Mouse (Mus musculus) right cerebral cortex, postnatal 4 days (tissue): ENCODE measurements at regions not wholly inside any gene's neighbourhood (a gene's known extent, or its start where the extent isn't known, plus 50 kb on each side); places are given as distances from the start of the nearest gene placed in this dataset.

Source experiments
- DNase-seq: peaks from one replicate; pipeline ENCODE4 v3.0.0-alpha.2; 2022

DNA sequence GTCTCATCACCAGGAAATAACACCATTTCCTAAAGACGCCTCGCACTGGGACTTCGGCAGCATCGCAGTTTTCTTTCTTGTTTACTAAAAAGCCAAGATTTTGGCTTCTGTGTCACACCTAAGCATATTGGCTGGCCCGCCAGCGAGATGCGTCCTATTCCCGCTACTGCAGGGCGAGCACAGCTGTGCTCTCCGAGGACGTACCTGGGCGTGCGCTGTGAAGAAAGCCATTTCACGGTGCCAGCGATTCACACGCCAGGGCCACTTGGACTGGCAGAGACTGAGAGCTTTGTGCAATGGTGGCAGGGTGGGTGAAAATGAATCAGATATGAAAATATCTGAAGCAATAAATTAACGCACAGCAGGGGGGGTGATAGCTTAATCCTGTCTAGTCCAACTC lies 310.1 kb upstream of the Mgmt start:
- DNase-seq, result no peak

DNA sequence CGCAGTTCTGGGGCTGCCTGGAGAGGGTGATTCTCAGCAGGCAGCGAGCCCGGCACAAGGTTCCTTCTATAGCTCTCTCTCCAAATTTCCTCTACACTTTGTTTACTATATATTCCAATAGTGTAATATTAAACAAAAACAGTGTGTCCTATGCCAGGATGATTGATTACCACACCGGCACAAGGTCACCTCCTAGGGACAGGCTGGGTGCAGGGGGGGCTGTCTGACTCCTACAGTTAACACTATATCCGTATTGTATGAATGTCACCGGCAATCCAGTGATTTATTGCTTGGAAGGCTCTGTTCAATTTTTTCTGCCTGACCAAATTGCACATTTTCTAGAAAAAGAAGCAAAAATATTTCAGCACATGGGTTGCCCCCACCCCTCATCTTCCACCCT lies 305.9 kb upstream of the Mgmt start:
- no peak for DNase-seq

DNA sequence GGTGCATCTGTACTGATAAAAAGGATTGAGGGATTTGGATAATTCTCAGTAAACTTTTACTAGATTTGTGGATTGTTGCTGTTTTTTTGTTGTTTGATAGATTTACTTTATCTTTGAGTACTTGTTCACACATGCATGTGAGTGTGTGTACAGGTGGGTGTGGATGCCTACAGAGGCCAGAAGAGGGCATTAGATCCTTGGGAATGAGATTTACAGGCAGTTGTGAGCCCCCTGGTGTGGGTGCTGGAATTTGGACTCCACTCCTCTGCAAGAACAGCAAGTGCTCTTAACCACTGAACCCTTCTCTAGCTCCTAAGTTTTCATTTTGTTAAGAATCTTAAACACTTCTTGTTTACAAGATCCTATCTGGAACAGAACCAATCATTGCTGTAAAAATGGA lies 303.5 kb upstream of the Mgmt start:
- DNase-seq, result no peak

DNA sequence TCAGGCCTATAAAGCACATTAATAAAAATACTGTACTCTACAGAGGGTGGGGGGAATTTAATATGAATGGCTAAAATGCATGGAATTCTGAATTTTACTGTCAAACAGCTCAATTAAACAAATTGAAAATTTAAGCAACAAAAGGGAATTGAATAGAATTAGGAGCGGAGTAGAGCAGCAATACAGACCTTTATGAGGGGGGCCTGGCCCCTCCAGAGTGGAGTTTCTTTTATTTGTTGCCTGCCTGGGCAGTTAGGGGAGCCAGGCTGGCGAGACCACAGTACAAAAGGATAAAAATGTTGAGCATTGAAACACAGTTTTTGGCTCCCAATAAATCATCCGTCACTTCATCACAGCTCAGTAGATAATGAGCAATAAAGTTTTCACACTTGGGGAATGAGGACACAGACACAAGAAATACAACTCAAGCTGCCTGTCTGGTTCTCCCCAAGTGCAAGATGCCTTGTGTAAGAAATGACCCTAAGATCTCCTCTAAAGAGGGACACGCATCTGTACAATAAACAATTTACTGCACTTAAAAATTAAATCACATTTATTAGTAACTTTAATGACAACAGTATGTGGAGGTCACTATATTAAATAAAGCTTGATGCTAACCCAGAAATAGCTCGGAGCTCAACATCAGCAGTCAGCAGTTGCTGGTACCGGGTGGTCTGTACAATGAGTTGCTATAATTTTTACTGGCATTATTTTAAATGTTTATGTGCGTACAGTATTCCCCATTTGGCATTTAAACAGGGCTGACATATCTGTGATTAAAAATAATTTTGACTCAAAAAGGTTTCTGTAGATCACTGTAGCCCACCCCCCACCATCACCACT lies 286.9 kb upstream of the Mgmt start:
- DNase-seq, result no peak

DNA sequence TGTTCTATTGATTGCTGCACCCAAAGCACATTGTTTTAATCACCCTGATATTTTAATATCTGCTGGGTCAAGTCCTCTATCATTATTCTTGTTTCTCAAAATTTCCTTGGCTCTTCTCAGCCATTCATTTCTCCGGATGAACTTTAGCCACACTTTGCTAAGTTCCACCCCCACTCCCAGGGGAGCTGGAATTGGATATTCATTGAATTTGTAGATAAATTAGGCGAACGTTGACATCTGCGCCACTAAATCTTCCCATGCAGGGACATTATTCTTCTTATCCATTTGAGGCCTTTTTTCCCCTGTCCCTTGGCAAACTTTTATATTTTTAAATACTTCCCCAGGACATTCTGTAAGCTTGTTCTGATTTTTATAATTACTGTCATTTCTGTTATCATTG lies 280.9 kb upstream of the Mgmt start:
- no peak for DNase-seq

DNA sequence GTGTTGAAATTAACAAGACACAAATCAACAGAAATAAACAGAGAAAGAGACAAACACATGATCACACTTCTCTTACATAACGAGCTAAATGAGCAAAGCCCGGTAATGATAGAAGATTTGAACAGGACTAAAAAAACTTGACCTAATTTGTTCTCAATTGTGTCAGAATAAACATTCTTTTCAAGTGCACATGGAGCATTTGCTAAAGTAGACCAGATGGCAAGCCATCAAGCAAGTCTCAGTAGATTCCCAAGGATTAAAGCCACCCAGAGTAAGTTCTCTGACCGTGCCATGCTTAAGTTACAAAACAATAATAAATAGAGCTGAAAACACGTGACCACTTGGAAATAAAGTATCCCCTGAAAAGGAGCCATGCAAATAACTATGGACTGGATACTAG lies 269.9 kb upstream of the Mgmt start:
- no peak for DNase-seq

DNA sequence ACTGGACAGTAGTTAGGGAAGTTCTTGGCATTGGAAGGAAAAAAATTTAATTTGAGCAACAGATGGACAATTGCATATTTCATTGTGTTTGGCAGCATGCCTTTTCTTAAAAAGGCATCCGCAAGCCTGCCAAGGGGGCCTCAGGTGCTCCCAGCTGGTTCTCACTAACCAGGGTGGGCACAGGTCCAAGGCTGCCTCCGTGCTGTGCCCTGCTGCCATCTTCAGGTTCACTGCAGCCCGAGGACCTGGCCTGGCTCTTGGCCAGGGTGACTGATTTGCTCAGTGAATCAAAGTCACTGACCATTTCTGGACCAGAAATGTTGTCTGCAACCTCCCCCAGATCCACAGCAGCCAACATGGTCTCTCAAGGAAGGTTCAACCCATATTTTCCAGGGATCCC lies 263.3 kb upstream of the Mgmt start:
- peak; percentile 40 for DNase-seq

GRCm38 (mm10) chr7:136640160-136640559 lies 254.3 kb upstream of the Mgmt start:
- DNase-seq, result no peak

GRCm38 (mm10) chr7:136640771-136641170 lies 253.6 kb upstream of the Mgmt start:
- no peak for DNase-seq

DNA sequence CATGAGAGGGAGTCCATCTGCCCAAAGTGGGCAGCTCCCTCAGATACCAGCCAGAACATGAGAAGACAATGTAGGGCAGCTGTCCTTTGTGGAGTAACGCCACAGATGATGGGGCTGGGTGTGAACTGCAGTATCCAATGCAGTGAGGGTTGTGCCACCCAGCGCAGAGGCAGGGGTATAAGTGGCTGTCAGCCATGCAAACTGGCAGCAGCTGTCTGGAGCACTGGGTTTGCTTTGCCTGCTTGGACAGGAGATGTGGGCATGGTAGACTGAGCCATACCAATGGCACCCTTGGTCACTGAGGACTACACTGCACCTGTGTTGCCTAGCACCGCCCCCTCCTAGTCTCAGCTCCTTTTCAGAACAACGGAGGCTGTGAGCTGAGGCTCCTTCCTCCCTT lies 244.6 kb upstream of the Mgmt start:
- DNase-seq, result no peak

DNA sequence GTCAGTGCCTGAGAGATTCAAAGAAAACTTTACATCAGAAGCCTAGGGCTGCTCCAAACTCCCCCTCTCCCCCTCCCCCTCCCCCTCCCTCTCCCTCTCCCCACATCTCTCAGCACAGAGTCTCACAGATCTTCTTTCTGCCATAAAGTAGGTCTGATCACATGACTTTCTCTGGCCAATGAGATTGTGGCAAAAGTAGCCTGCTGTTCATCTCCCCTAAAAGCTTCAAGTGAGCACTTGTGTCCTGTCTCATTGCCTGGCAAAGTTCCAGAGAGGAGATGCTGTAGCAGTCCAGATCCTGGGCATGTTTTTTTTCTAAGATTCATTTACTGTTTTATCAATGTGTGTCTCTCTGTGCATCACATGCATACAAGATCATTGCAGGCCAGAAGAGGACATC lies 234.5 kb upstream of the Mgmt start:
- DNase-seq, result no peak

- DNase-seq, result no peak
Measured at GRCm38 (mm10) chr7:136660401-136660800, 234.0 kb upstream of the Mgmt start.

DNA sequence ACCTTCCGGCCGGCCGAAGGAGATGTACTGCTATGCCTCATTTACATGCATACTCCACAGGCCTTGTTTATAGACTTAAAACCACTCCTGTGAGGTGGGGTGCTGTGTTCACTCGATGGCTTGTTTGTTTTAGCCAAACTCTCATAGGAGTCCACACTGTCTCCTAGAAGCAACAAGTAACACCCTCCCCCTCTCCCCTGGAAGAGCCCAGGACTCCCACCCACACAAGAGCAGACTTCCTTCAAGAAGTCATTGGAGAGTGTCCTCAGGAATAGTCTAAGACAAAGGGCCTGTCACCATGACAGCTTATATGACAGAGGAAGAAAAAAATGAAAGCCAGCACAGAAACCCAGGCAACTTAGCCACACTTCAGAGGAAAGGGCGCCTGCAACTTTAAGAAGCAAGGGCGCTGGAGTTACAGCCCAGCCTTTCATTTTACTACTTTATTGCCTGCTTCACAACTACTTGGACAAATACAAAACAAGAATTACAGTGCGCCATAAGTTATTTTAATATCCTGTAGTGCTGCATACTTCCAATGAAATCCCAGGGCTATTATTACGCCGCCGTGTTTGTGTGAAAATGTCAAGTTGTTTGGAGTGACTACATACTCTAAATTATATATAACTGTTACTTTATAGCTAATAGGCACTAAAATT lies 229.9 kb upstream of the Mgmt start:
- no peak for DNase-seq

DNA sequence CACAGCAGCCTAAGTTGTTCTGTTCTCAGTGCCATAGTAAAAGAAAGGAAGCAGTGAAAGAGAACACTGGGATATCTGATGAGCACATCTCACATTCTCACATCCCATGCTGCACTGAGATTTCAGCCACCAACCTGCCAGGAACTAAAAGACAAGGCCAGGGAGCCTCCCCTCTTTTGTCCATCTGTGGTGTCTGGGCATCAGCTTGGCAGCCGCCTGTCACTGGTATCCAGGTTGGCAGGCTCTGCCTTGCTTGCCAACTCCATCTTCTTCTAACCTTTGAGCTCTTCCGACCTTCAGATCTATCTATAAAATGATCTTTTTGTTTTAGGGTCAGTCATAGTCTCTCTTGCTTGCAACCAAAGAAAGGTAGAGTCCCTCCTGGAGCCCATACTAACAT lies 228.5 kb upstream of the Mgmt start:
- no peak for DNase-seq

DNA sequence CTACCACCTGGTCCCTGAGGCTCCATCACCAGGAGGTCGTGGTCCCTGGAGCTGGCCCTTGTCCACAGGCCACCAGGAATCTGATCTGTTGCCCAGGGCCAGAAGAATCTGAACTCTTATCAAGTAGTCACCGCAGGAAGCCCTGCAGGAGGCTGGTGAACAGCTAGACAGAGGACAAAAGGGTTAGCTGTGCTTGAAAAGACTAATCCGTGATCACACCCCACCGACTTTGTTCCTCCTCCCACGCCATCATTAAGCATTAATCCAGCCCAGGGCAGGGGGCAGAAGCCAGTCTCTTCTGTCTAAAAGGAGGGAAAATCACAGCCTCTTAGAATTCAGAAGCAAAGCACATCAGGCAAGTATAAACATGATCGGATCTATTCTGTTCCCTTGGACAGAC lies 227.7 kb upstream of the Mgmt start:
- no peak for DNase-seq

- no peak for DNase-seq
Measured at GRCm38 (mm10) chr7:136670675-136671074, 223.7 kb upstream of the Mgmt start.

DNA sequence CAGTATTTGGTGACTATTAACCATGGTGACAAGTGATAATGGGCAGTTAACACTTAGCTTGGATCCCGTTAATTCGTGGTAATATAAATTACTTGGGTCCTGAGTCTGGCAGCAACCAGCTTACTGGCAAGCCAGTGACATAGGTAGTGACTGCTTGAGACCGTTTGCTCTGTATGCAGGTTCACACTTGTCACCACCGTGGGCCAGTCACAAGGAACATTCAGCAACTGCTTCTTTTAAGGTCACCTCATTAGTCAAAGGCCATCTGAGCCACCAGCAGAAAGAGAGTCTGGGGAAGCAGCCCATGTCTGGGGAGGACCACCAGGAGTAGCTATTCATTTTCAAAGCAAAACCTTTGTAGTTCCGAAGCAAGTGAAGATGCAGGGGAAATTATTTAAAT lies 220.3 kb upstream of the Mgmt start:
- no peak for DNase-seq

GRCm38 (mm10) chr7:136675041-136675440 lies 219.4 kb upstream of the Mgmt start:
- no peak for DNase-seq

GRCm38 (mm10) chr7:136676104-136676503 lies 218.3 kb upstream of the Mgmt start:
- no peak for DNase-seq

GRCm38 (mm10) chr7:136676987-136677545 lies 217.3 kb upstream of the Mgmt start:
- DNase-seq, result no peak

- DNase-seq, result no peak
Measured at GRCm38 (mm10) chr7:136689579-136689978, 204.8 kb upstream of the Mgmt start.

- DNase-seq, result no peak
Measured at GRCm38 (mm10) chr7:136706246-136706645, 188.2 kb upstream of the Mgmt start.

DNA sequence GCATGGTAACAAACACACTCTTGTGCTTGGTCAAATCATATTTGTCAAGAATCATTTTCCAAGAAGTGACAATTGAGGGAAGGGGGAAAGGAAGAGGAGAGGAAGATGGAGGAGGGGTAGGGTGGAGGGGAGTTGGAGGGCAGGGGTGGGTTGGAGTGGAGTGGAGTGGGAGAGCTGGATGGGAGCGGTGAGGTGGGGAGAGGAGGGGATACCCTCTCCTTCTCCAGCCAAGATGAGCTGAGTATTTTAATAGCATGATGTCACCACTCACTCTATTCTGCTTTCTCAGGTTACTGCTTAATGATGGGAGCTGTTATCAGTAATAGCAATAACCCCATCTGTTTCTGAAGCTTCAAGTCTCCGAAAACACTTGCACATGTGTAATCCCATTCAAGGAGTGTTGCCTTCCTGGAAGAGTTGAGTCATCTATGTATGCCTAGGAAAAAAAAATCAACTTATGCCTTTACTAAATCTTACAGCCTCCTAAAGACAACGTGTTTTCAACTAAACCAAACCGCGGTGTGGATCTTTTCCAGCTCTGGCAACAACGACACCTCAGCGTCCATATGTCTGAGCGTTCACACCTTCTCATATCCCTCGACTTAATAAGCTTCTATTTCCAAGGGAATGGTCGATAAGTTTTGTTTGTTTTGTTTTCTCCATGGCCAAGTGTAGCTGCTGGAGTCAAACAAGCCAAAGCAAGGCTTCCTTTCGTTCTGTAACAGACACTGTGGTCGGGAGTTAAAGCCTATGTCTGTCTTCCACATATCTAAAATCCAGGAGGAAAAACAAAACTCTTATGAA lies 187.0 kb upstream of the Mgmt start:
- DNase-seq, result no peak
